ENCODE assay signal across 11 mouse cellular contexts in the genomic region with DNA sequence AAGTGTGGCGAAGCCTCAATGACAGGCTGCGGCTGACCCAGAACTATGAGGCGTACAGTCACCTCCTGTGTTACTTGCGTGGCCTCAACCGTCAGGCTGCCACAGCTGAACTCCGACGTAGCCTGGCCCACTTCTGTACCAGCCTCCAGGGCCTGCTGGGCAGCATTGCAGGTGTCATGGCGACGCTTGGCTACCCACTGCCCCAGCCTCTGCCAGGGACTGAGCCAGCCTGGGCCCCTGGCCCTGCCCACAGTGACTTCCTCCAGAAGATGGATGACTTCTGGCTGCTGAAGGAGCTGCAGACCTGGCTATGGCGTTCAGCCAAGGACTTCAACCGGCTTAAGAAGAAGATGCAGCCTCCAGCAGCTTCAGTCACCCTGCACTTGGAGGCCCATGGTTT. TPM values are rescaled to one million over a fixed set of nuclear protein-coding genes. Genes with fewer than 3 reads are reported as not detected.
DNase-seq lines count a peak whose midpoint lies in the region; ATAC-seq lines count a peak whose summit lies in the region.
"Had no signal": no experiment of that assay in that cellular context is flagged by ENCODE, and none has a peak within 500 bp of the region (broad histone marks: within the 10 kb centered on the region; RNA-seq: fewer than 3 reads in every experiment).

No protein-coding gene starts in this region.

- H3K4me3 ChIP-seq in neural tube, embryonic 13.5 days = no peak overlapping the region
- H3K4me3 ChIP-seq in stomach, embryonic 15.5 days (replicated peaks) = no peak overlapping the region
- H3K4me3 ChIP-seq: heart, embryonic 13.5 days had no signal

- H3K9me3 ChIP-seq in neural tube, embryonic 13.5 days = no peaks in the 10 kb centered on the region
- H3K9me3 ChIP-seq in stomach, embryonic 15.5 days = no peaks in the 10 kb centered on the region
- H3K9me3 ChIP-seq: heart, embryonic 13.5 days had no signal

- ATAC-seq in neural tube, embryonic 13.5 days (ENCODE audit: low read depth) = peak; percentile 33; the same call in 1 of the 2 replicates
- ATAC-seq in stomach, embryonic 15.5 days (ENCODE audit: insufficient read depth, low FRiP score, low read depth) = no peak

- peak; percentile 58 to 72 for DNase-seq in adrenal gland, adult (ENCODE audit: inconsistent age in 2 of 2, low spot score in 1 of 2)
- no peak for DNase-seq in adrenal gland, postnatal 4 days (ENCODE audit: low spot score in 2 of 2)
- DNase-seq in neural tube, embryonic 10.5 days (ENCODE audit: extremely low spot score, low spot score) = no peak
- DNase-seq in kidney, postnatal 25 days = peak; percentile 79 to 85
- no peak for DNase-seq in cerebellum, postnatal 14 days
- DNase-seq in gastrocnemius, postnatal 36 days = no peak

- 75% methylated on average over 11 of the region's 11 CpGs for WGBS in neural tube, embryonic 13.5 days
- WGBS in stomach, embryonic 15.5 days = 58% methylated on average over 11 of the region's 11 CpGs

- H3K4me2 ChIP-seq in neural tube, embryonic 13.5 days = no peak overlapping the region
- H3K4me2 ChIP-seq in stomach, embryonic 15.5 days = peak overlapping the region; percentile 33; the same call in 1 of the 2 replicates

- no peak overlapping the region for H3K9ac ChIP-seq in neural tube, embryonic 13.5 days
- H3K9ac ChIP-seq in stomach, embryonic 15.5 days = no peak overlapping the region
- H3K9ac ChIP-seq: heart, embryonic 13.5 days had no signal

- no peaks in the 10 kb centered on the region for H3K36me3 ChIP-seq in neural tube, embryonic 13.5 days
- no peaks in the 10 kb centered on the region for H3K36me3 ChIP-seq in stomach, embryonic 15.5 days
- H3K36me3 ChIP-seq: heart, embryonic 13.5 days had no signal

- intact Hi-C loops in gastrocnemius, postnatal 36 days (cut with DNase I) = loop anchor here (10.0 kb wide), 1 partner anchor 207 kb away; a partner anchor contains a TSS

- peaks cover 18% of the 10 kb centered on the region for H3K4me1 ChIP-seq in neural tube, embryonic 13.5 days (replicated peaks)
- H3K4me1 ChIP-seq in stomach, embryonic 15.5 days = peaks cover 38% of the 10 kb centered on the region

- peaks cover 33% of the 10 kb centered on the region for H3K27me3 ChIP-seq in neural tube, embryonic 13.5 days
- no peaks in the 10 kb centered on the region for H3K27me3 ChIP-seq in stomach, embryonic 15.5 days (replicated peaks)

- no peak overlapping the region for H3K27ac ChIP-seq in neural tube, embryonic 13.5 days (replicated peaks)
- H3K27ac ChIP-seq in stomach, embryonic 15.5 days = no peak overlapping the region
- H3K27ac ChIP-seq: heart, embryonic 13.5 days had no signal

RNA-seq across cellular contexts. Expression of a gene that starts 8.0 kb away (rescaled TPM):
- total RNA-seq in adrenal gland, postnatal 4 days (2021) = not detected
- polyA plus RNA-seq in neural tube, embryonic 13.5 days (2015; fragmentation: Nextera tagmentation; extraction: Ambion mirVana) = not detected in 2 replicates
- not detected in 2 replicates for polyA plus RNA-seq in stomach, embryonic 15.5 days (2015; fragmentation: Nextera tagmentation; extraction: Ambion mirVana)
- not detected for total RNA-seq in gastrocnemius, postnatal 36 days (2021)
- total RNA-seq: left cerebral cortex, postnatal 25 days had no signal
- polyA plus RNA-seq: embryonic facial prominence, embryonic 11.5 days; heart, embryonic 13.5 days had no signal

RNA-seq across cellular contexts. Expression of a gene that starts 8.1 kb away (rescaled TPM):
- total RNA-seq in adrenal gland, postnatal 4 days (2021) = 10 to 100 TPM; 10.0 to 10.7 TPM
- polyA plus RNA-seq in neural tube, embryonic 13.5 days (2015; fragmentation: Nextera tagmentation; extraction: Ambion mirVana) = 0.67 and 0.79 TPM in 2 replicates
- 5.4 and 6.2 TPM in 2 replicates for polyA plus RNA-seq in stomach, embryonic 15.5 days (2015; fragmentation: Nextera tagmentation; extraction: Ambion mirVana)
- under 1 TPM; 0.52 to 0.61 TPM for total RNA-seq in gastrocnemius, postnatal 36 days (2021)

RNA-seq across cellular contexts. Expression of a gene that starts 9.5 kb away (rescaled TPM):
- 10 to 100 TPM; 32.7 to 34.3 TPM for total RNA-seq in adrenal gland, postnatal 4 days (2021)
- polyA plus RNA-seq in neural tube, embryonic 13.5 days (2015; fragmentation: Nextera tagmentation; extraction: Ambion mirVana) = 21.0 and 22.1 TPM in 2 replicates
- 26.7 and 36.4 TPM in 2 replicates for polyA plus RNA-seq in stomach, embryonic 15.5 days (2015; fragmentation: Nextera tagmentation; extraction: Ambion mirVana)
- total RNA-seq in gastrocnemius, postnatal 36 days (2021) = 10 to 100 TPM; 16.0 to 21.1 TPM

RNA-seq across cellular contexts. Expression of a gene that starts 20.7 kb away (rescaled TPM):
- 10 to 100 TPM; 14.7 to 16.2 TPM for total RNA-seq in adrenal gland, postnatal 4 days (2021)
- 23.5 and 24.9 TPM in 2 replicates for polyA plus RNA-seq in neural tube, embryonic 13.5 days (2015; fragmentation: Nextera tagmentation; extraction: Ambion mirVana)
- 25.4 and 27.4 TPM in 2 replicates for polyA plus RNA-seq in stomach, embryonic 15.5 days (2015; fragmentation: Nextera tagmentation; extraction: Ambion mirVana)
- 1 to 10 TPM; 2.3 to 2.9 TPM for total RNA-seq in gastrocnemius, postnatal 36 days (2021)

RNA-seq across cellular contexts. Expression of a gene that starts 30.3 kb away (rescaled TPM):
- 100 to 1,000 TPM; 464 to 467 TPM for total RNA-seq in adrenal gland, postnatal 4 days (2021)
- polyA plus RNA-seq in neural tube, embryonic 13.5 days (2015; fragmentation: Nextera tagmentation; extraction: Ambion mirVana) = 683 and 709 TPM in 2 replicates
- polyA plus RNA-seq in stomach, embryonic 15.5 days (2015; fragmentation: Nextera tagmentation; extraction: Ambion mirVana) = 745 and 766 TPM in 2 replicates
- total RNA-seq in gastrocnemius, postnatal 36 days (2021) = 100 to 1,000 TPM; 196 to 211 TPM

Comparison
In these comparisons a context has a peak if more than half of its experiments do, and no peak if none do; other contexts are left out.
1. DNase-seq: peak in adrenal gland, adult (2 of 2) and kidney, postnatal 25 days (2 of 2); none in adrenal gland, postnatal 4 days (0 of 2), neural tube, embryonic 10.5 days (single experiment), cerebellum, postnatal 14 days (0 of 2) and gastrocnemius, postnatal 36 days (0 of 2).
2. RNA of a gene that starts 8.1 kb away (total RNA-seq): 10.0 to 10.7 TPM in adrenal gland, postnatal 4 days; 0.52 to 0.61 TPM in gastrocnemius, postnatal 36 days; every median in the first group is over 4 times any median in the second.